Mouse (Mus musculus): ENCODE results near the gene Uba6.

Gene Uba6

DNA sequence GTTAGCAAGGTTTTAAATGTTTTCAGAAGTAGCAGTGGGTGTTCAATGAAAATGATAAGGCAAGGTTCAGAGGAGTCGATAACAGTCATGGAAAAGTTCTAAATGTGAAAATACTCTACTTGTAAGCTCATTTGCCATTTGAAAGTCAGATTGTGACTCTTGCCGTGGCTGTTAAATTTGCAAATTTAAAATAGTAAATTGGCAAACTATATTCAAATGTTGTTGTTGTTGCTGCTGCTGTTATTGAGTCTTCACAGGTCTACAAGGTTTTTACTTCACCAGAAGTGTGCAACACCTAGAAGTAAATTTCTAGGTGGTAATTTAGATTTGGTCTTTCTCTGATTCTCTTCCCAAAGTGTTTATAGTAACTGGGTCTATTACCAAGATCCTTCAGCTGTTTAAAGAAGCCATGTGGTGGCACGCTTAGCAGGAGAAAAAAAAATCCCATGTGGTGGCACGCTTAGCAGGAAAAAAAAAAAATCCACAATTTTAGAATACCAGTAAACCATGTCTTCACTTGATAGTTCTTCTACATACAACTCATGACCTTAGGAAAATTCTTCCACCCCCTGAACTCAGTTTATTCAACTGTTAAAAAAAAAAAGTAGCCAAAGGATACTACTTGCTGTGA lies 99.7 kb downstream of the Uba6 start:
- DNase-seq (ENCODE audit: low spot score) = no peak

DNA sequence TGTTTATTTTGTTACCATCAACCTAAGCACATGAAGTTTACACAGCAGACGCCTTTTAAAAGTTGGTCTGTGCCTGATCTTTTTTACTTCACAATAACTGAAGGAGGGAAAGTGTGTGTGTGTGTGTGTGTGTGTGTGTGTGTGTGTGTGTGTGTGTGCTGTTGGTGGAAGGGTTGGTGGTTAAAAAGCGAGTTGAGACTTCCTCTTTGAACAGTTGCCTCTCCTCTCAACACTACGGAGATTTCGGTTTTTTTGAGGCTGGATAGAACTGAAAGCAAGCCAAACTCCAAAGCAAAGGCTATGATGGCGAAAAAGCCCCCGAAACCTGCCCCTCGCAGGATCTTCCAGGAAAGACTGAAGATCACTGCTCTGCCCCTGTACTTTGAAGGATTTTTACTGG lies 101.1 kb downstream of the Uba6 start, which contains the start of gene Stap1:
Stap1 (plus strand) TSS at position 209 of the 400 bp plus-strand sequence.
- no peak for DNase-seq (ENCODE audit: low spot score)

DNA sequence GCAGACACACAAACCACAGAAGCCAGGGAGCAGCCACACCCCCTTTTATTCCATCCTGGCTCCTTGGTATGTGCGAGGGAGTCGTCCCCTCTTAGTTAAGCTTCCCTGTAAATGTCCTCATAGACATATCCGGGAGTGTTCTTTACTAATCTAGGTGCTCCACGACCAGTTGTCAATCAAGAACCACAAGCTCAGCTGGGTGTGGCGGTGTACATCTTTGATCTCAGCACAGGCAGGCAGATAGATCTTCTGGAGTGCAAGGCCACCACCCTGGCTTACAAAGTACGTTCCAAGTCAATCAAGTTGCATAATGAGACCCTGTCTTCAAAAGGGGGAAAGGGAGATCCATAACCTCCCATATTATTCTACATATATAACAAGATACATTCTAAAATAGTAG lies 103.5 kb downstream of the Uba6 start:
- DNase-seq (ENCODE audit: low spot score) = no peak

DNA sequence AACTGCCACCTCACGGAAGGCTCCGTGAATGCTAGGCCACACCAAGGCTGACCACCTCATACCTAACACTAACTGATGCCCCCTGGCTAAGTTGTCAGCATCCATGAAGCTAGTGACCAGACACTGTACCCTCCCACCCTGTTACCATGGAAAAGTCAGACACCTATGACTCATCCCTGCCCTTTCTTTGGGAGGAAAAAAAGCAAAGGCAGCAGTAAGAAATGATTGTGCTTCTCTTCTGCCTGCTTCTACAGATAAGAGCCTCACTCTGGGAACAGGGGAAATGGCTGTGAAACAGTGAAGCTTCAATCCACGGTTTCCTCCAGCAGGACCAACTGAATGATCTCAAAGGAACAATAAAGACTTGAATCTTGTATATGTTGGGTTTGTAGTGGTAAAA lies 104.2 kb downstream of the Uba6 start:
- no peak for DNase-seq (ENCODE audit: low spot score)

DNA sequence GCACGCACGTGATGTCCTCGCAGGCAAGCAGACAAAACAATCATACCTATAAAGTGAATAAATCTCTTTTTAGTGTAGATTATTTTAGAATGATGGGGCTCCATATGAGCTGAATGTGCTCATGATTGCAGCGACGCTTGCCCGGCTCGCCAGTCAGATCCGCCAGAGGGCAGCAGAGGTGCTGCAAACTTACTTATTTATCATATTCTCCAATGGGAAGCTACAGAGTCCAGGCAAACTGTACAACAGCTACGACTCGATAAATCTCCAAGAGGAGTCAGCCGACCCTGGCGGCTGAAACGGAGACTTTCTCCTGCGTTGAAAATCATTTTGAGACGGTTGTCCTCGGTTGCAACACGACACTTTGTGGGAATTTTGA lies 106.1 kb downstream of the Uba6 start:
- DNase-seq (ENCODE audit: low spot score) = peak; percentile 90

DNA sequence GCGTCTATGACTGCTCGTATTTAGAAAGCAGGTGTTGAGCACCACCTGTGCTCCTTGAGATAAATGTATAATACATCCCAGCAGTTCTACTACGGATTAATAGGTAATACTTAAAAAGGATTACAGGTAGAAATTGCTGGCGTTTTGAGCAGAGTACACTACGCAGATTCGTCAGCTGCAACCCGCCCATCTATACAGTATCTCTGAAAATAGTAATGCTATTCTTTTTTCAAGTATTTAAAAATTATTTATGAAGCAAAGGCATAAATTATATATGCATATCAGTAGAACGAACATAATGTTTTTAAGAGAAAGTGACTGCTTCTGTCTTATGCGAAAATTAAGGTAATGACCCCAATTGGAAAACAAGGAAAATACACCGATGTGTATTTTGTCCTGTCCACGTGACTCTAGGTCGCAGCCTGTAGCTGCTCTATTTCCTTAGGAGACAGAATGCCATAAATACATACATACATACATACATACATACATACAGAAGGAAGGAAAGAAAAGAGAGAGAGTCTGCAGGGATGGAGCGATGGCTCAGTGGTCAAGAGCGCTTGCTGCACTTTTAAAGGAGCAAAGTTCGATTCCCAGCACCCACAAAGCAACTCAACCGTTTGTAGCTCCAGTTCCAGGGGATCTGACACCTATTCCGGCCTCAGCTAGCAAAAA lies 106.6 kb downstream of the Uba6 start:
- DNase-seq (ENCODE audit: low spot score) = peak; percentile 44

DNA sequence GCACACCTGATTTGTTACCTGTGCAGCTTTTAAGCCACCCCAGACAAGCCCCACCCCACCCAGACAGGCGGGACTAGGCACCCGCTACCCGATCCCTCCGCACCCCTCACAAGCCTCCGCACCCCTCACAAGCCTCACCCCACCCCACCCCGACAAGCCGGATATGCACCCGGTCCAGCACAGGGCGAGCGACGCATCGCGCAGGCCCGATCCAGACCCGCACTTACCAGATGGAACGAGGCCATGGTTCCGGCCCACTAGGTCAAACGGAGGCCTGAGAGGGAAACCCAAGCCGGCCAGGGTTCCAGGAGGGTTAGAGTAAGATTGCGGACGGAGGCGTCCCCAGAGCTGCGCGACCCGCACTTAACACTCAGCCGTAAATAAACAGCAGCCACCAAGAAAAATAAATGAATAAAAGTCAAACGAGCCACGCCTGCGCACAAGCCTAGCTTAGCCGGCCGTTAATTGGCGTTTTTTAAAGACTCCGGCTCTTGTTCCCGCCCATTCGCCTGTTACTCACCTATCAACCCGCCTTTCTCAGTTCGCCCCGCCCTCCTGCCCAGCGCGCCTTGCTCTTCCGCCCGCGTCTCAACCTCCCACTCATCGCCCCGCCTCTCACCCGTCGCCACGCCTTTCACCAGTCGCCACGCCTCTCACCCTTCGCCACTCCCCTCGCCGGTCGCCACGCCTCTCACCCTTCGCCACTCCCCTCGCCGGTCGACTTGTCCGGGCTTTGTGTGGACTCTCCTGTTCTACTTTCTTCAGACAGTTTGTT lies 107.3 kb downstream of the Uba6 start, which contains the start of gene Cenpc1:
Cenpc1 (minus strand) TSS at position 483 of the 775 bp plus-strand sequence.
- peak; percentile 99 for DNase-seq (ENCODE audit: low spot score)

DNA sequence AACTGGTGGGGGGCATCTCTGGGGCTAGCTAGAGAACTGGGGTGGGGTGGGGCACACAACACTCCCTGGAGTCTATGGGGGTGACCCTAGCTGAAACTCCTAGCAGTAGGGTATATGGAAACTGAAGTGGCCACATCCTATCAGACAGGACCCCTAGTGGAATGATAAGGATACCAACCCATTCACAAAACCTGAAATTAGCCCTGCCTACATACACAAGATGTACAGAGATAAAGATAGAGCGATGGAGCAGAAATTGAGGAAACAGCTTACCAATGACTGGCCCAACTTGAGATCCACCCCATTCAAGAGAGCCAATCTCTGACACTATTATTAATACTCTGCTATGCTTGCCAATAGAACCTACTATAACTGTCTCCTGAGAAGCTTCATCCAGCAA lies 109.1 kb downstream of the Uba6 start:
- no peak for DNase-seq (ENCODE audit: low spot score)
